Mouse (Mus musculus): ENCODE data around the gene Cuta.

GRCm38 (mm10) chr17:26895578-26895977 is 43.8 kb downstream of the Cuta start:
- TF ChIP-seq CTCF (IDR thresholded peaks at IDR 0.05; ENCODE audit: control insufficient read depth, insufficient read depth, insufficient read length) (peak; percentile 64), MAX (IDR thresholded peaks at IDR 0.05) (no peak), MYOG (IDR thresholded peaks at IDR 0.05; ENCODE audit: control insufficient read depth, extremely low read depth, insufficient read length) (no peak), USF1 (IDR thresholded peaks at IDR 0.05; ENCODE audit: low read depth) (no peak)
